Mouse (Mus musculus) cerebellum, adult (tissue): Measurements from ENCODE around the gene Tpst2.

Experiments used
- ATAC-seq: cut with Nextera tagmentation; 2 replicates; pipeline ENCODE4 v1.9.2; 2017; ENCODE audit warnings: mild to moderate bottlenecking, moderate library complexity, mixed read lengths; ENCODE audit not compliant: insufficient number of reproducible peaks, low FRiP score, low TSS enrichment

The Tpst2 gene

GRCm38 (mm10) chr5:112280863-112281660, 4.6 kb downstream of the Tpst2 start:
- ATAC-seq, result no peak

GRCm38 (mm10) chr5:112281676-112282075, 5.2 kb downstream of the Tpst2 start:
- ATAC-seq, result no peak

DNA sequence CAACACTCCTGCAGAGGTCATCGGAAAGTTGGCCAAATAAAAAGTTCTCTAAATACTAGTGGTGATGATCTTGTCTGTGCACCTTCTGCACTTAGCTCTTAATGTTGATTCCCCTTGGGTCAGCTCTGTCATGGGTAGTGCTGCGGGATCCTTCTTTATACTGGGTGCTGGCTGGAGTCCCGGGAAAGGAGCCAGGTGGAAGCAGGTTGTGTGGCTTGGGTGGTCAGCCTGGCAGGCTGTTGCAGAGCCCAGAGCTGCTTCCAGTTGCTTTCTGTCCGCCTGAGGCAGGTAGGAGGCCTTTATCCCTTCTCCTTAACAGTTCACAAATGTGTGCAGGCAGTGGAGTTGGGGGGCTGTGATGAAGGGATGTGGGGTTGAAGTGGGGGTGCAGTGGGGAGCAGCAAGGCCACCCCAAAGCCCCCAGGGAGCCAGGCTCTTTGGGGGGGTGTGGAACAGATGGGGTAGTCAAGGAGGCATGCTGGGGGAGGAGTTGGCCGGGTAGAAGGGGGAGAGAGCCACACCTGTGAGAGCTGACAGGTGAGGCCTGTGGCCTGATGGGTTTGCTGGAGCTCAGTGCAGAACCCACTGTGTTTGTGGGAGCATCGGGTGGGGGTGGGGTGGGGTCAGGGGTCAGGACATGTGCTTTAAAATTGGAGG, 5.8 kb downstream of the Tpst2 start:
- no peak for ATAC-seq

- ATAC-seq, result no peak
Observed at GRCm38 (mm10) chr5:112282780-112283482, 6.4 kb downstream of the Tpst2 start.

DNA sequence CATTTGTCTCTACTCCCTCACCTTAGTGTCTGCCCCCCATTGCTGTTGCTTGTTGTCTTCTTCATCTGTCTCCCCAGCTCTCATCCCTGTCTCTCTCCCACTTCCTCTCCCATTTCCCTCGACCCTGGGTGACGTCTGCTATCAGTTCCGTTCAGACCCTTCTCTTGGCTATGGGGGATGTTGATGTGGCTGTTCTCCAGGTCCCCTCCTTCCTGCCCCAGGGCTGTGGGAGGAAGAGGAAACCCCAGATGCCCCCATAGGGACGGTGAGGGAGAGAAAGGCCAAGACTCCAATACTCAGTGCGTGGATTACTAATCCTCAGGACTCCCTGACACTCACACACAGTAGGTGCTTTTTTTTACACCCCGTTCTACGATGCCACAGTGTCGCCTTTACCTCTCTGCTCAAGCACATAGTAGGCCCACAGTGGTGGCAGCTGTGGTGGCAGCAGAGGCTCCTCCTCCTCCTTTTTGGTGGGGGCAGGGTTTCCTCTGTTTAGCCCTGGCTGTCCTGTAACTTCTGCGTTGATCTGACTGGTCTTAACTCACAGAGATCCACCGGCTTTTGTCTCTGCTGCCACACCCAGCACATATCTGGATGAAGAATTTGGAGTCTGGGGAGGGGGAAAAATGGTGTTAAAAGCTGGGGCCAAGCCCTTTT, 7.2 kb downstream of the Tpst2 start:
- no peak for ATAC-seq

GRCm38 (mm10) chr5:112284203-112284582, 7.7 kb downstream of the Tpst2 start:
- ATAC-seq, result no peak

DNA sequence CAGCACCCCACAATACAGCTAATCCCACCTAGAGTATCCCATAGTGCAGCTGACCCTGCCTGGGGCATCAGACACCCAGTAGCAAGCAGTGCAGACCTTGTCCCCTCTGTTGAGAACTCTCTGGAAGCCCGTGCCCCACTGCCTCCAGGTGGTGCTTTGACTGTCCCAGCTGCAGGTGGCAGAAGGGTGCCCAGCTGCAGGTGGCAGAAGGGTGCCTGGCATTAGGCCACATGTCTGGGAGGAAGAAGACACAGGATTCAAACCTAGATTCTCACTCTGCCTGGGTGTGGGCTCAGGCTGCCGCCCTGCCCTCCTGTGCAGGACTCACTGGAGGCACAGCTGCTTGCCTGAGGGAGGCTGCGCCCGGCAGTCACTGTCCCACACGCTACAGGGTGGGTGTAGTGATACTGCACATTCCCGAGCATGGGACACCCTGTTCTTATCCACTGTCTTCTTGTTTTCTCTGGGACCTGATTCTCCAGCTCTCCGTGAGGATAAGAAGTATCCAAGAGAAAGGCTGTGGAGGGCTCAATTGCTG, 9.1 kb downstream of the Tpst2 start:
- ATAC-seq, result no peak

DNA sequence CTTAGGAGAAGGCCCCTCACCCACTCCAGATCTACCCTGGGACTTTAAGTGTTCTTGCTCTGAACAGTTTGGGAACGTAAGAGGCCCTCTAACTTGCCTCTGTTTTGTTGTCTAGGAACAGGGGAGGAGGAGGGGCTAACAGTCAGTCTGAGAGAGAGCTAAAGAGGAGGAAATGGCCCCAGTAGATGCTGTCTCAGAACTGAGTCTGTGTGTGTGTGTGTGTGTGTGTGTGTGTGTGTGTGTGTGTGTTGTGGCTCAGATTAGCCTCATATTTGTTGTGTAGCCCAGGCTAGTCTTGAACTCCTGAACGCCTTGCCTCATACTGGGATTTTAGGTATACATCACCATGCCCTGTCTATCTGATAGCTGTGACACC, 10.1 kb downstream of the Tpst2 start:
- ATAC-seq, result no peak

DNA sequence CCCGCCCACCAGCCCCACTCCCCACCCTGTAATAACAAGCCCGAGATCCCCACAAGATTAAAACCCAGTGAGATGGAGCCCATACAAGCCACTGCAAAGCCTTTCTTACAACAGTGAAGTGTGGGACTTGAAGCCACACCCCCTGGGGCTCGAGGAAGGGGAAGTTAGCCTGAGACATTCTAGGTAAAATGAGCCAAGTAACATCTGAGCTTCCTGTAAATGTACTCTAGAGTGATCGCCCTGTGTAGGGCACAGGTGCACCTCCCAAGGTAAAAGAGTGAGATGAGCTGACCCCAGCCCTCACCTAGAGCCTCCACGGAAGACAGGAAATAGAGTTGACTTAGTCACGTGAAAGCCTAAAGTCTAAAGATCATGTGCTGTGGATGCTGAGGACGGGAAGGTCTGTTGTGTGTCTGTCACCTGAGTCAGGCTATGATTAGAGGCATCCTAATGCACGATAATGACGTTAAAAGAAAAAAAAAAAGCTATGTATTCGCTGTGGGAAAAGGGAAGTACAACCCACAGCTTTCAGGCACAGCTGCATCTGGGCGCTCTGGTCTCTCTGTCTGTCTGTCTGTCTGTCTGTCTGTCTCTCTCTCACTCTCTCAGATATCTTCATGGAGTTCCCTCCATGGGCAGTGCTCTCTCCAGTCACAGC, 10.6 kb downstream of the Tpst2 start:
- ATAC-seq, result no peak

DNA sequence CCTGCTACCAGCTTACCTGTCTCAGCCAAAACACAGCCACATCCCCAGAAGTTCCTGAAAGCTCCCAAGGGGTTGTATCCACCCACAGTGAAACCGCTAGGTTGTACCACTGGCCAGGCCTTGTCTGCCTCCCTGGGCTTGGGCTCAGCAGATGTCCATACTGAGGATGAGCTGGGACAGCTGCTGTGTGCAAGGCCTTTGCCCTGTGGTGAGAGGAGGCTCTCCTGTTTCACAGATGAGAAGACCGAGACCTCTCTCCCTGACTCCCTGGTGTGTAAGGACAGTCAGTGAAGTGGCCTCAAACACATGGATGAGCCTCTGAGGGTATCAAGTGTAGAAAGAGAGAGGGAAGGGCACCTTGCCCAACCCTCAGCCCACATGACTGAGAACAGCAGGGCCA, 11.2 kb downstream of the Tpst2 start:
- no peak for ATAC-seq

DNA sequence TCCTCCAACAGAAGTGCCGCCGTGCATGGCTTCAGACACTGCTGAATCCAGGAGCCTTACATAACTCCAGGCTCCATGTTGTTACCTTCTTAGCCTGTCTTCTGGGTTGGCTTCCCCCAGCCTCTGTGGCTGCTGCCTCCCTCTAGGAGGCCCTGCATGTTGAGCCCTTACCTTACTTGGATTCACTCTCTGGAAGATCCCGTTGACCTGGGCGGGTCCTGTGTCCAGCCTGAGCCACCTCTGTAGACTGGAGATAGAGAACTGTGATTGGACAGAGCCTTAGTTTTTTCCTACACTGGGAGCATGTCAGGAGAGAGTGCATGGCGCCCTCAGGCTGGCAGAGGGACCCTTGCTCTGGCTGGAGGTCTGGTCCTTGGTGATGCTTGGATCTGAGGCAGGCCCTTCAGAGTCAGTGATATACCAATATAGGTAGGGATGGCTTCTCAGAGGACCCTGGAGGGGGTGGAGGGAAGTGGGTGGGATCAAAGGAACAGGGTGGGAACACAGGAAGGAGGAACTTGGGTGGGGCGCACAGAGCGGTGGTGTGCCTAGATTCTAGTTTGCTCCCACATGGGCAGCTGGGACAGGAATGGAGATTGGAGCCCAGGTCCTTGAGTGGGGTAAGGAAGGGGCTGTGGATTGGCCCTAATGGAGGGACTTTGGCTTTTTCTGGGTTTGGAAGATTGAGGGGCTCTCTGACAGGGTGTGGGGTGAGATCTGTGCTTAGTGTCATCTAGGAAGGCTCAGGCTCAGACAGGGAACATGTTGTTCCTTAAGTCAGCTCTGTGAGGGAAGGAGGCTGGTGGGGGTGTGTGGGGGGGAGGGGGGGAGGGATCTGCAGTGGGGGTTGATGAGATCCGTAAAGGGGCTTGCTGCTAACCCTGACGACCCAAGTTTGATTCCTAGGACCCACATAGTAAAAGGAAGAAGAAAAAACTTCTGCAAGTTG, 12.0 kb downstream of the Tpst2 start:
- ATAC-seq, result no peak

- no peak for ATAC-seq
Observed at GRCm38 (mm10) chr5:112289236-112289635, 12.7 kb downstream of the Tpst2 start.

GRCm38 (mm10) chr5:112289819-112290535, 13.5 kb downstream of the Tpst2 start:
- ATAC-seq, result no peak

DNA sequence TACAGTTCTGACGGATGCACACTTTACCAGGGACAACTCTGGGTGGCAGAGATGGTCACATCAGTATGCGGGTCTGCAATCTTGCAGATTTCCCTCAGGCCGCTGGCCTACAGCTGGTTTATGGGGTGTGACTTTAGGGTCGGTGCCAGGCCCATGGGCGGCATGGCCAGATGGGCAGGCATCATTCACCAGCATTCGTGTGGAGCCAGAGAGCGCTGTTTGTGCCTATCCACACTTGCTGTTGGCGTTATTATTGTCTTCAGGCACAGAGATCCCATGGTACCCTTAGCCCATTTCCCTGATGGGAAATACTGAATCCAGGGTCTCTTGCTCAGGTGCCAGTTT, 14.0 kb downstream of the Tpst2 start:
- ATAC-seq, result no peak

- no peak for ATAC-seq
Observed at GRCm38 (mm10) chr5:112291866-112292265, 15.4 kb downstream of the Tpst2 start.

- no peak for ATAC-seq
Observed at GRCm38 (mm10) chr5:112292343-112292980, 16.0 kb downstream of the Tpst2 start.

DNA sequence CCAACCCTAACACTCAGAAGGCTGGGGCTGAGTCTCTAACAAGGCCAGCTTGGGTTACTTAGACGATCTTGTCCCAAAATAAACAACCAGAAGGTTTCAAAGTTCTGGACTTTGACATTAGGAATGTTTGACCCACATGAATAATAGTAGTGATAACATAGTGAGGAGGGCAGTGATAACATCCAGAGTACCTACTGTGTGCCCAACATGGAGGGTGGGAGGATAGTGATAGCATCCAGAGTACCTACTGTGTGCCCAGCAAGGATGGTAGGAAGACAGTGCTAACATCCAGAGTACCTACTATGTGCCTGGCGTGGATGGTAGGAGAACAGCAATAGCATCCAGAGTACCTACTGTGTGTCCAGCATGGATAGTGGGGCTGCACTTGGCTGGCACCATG, 17.3 kb downstream of the Tpst2 start:
- no peak for ATAC-seq

DNA sequence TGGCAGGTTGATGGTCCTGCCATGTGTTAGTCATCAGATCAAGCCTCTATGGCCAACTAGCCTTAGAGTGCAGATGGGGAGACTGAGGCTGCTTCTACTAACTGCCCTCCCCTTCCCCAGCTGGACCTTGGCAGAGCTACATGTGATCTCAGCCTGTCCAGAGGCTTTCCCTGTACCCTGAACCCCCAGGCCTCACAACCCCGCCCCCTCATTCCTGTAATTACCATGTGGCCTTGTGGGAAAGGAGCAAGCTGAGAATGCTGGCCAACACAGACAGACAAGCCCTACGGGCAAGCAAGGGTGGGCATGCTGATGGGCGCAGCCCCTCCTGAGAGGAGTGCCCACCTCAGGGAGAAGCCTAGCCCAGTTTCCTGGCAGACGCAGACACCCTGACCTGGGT, 18.2 kb downstream of the Tpst2 start:
- no peak for ATAC-seq
